Mouse (Mus musculus) heart, embryonic 15.5 days (tissue): ENCODE data around the gene Mrgprf. TPM values are rescaled to one million over a fixed set of nuclear protein-coding genes. Genes with fewer than 3 reads are reported as not detected.

Source experiments
- ATAC-seq: fragments of 200-750 bp; cut with Nextera tagmentation; replicated peaks from 2 replicates; pipeline ENCODE4 v1.8.0; 2017; ENCODE audit warnings: low read depth, moderate TSS enrichment; ENCODE audit not compliant: insufficient number of reproducible peaks, insufficient read depth, low FRiP score
- H3K27ac ChIP-seq: fragments of 300-500 bp; sonication (generic); 2 replicates; pipeline ENCODE4 v1.5.1; 2015; ENCODE audit warnings: mild to moderate bottlenecking, inconsistent platforms
- H3K27me3 ChIP-seq: fragments of 300-500 bp; sonication (generic); 2 replicates; pipeline ENCODE4 v1.6.1; 2015; ENCODE audit warnings: inconsistent platforms
- H3K36me3 ChIP-seq: fragments of 300-500 bp; sonication (generic); 2 replicates; pipeline ENCODE4 v1.6.1; 2015; ENCODE audit warnings: mild to moderate bottlenecking, inconsistent platforms
- H3K4me1 ChIP-seq: fragments of 300-500 bp; sonication (generic); replicated peaks from 2 replicates; pipeline ENCODE4 v1.6.1; 2015; ENCODE audit warnings: inconsistent platforms
- H3K4me2 ChIP-seq: fragments of 300-500 bp; sonication (generic); 2 replicates; pipeline ENCODE4 v1.6.1; 2015; ENCODE audit warnings: inconsistent platforms, mild to moderate bottlenecking, moderate library complexity
- H3K4me3 ChIP-seq: fragments of 300-500 bp; sonication (generic); 2 replicates; pipeline ENCODE4 v1.5.1; 2015; ENCODE audit warnings: mild to moderate bottlenecking, inconsistent platforms
- H3K9ac ChIP-seq: fragments of 300-500 bp; sonication (generic); 2 replicates; pipeline ENCODE4 v1.6.1; 2015; ENCODE audit warnings: mild to moderate bottlenecking, inconsistent platforms
- H3K9me3 ChIP-seq: fragments of 300-500 bp; sonication (generic); replicated peaks from 2 replicates; pipeline ENCODE4 v1.6.1; 2016; ENCODE audit warnings: inconsistent platforms
- WGBS: fragments of 180-500 bp; shearing (Covaris S2); methylation state at CpG from one replicate; pipeline ENCODE4 v1.1.7; 2015; ENCODE audit warnings: mixed read lengths; 5-methylcytosine and 5-hydroxymethylcytosine counted together
- polyA plus RNA-seq: library from polyadenylated mRNA; unstranded; fragments of >200 nt; fragmentation: Nextera tagmentation; extraction: Ambion mirVana; gene quantifications from 2 replicates; pipeline ENCODE4 v1.2.1, GENCODE M21; 2015

Gene Mrgprf
- polyA plus RNA-seq, 1 experiment from 2014 or later, result 1.4 TPM

- peaks cover 12% of the 10 kb centered on the region for H3K4me1 ChIP-seq
- no peak overlapping the region for H3K4me3 ChIP-seq
- H3K27me3 ChIP-seq, result peaks cover 6% of the 10 kb centered on the region; the same call in 1 of the 2 replicates
- H3K9ac ChIP-seq, result no peak overlapping the region
- no peak for ATAC-seq
- H3K9me3 ChIP-seq, result no peaks in the 10 kb centered on the region
- no peak overlapping the region for H3K27ac ChIP-seq
- no peak overlapping the region for H3K4me2 ChIP-seq
- WGBS, result 71% methylated on average over 6 of the region's 6 CpGs
- H3K36me3 ChIP-seq, result no peaks in the 10 kb centered on the region
These were observed 845 bp downstream of the Mrgprf start for GRCm38 (mm10) chr7:145301341-145302005.

- peak; percentile 87 for ATAC-seq
- WGBS, result 6% methylated on average over 20 of the region's 20 CpGs
- peak overlapping the region; percentile 22 for H3K4me3 ChIP-seq
- no peaks in the 10 kb centered on the region for H3K9me3 ChIP-seq
- peak overlapping the region; percentile 23; the same call in 1 of the 2 replicates for H3K27ac ChIP-seq
- peak overlapping the region; percentile 55 for H3K4me2 ChIP-seq
- peaks cover 12% of the 10 kb centered on the region for H3K4me1 ChIP-seq
- H3K36me3 ChIP-seq, result no peaks in the 10 kb centered on the region
- H3K9ac ChIP-seq, result no peak overlapping the region
- peaks cover 6% of the 10 kb centered on the region; the same call in 1 of the 2 replicates for H3K27me3 ChIP-seq
These were observed 2.1 kb downstream of the Mrgprf start for GRCm38 (mm10) chr7:145302488-145303285.

- H3K9ac ChIP-seq, result no peak overlapping the region
- ATAC-seq, result no peak
- H3K27me3 ChIP-seq, result peaks cover 6% of the 10 kb centered on the region; the same call in 1 of the 2 replicates
- no peaks in the 10 kb centered on the region for H3K9me3 ChIP-seq
- H3K4me1 ChIP-seq, result peaks cover 15% of the 10 kb centered on the region
- 75% methylated on average over 2 of the region's 2 CpGs for WGBS
- H3K4me2 ChIP-seq, result no peak overlapping the region
- no peak overlapping the region for H3K27ac ChIP-seq
- H3K4me3 ChIP-seq, result no peak overlapping the region
- no peaks in the 10 kb centered on the region for H3K36me3 ChIP-seq
These were observed 3.5 kb downstream of the Mrgprf start for GRCm38 (mm10) chr7:145304153-145304552.

- Histone ChIP-seq H3K27ac (no peak overlapping the region), H3K36me3 (no peaks in the 10 kb centered on the region), H3K9me3 (no peaks in the 10 kb centered on the region), H3K9ac (no peak overlapping the region), H3K4me1 (peaks cover 7% of the 10 kb centered on the region), H3K4me2 (no peak overlapping the region), H3K4me3 (no peak overlapping the region), H3K27me3 (no peaks in the 10 kb centered on the region)
- no peak for ATAC-seq
- 79% methylated on average over 10 of the region's 10 CpGs for WGBS
These were observed 7.0 kb downstream of the Mrgprf start for GRCm38 (mm10) chr7:145307636-145308035.

- H3K9me3 ChIP-seq, result no peaks in the 10 kb centered on the region
- WGBS, result 63% methylated on average over 30 of the region's 30 CpGs
- H3K4me1 ChIP-seq, result peaks cover 2% of the 10 kb centered on the region; the same call in 1 of the 2 replicates
- no peak for ATAC-seq
- H3K9ac ChIP-seq, result no peak overlapping the region
- H3K27me3 ChIP-seq, result no peaks in the 10 kb centered on the region
- no peak overlapping the region for H3K4me3 ChIP-seq
- no peaks in the 10 kb centered on the region for H3K36me3 ChIP-seq
- H3K27ac ChIP-seq, result no peak overlapping the region
- no peak overlapping the region for H3K4me2 ChIP-seq
These were observed 7.5 kb downstream of the Mrgprf start for GRCm38 (mm10) chr7:145308061-145308675.

GRCm38 (mm10) chr7:145308866-145309265 lies 8.2 kb downstream of the Mrgprf start:
- no peak overlapping the region for H3K27ac ChIP-seq
- H3K4me1 ChIP-seq, result peaks cover 2% of the 10 kb centered on the region; the same call in 1 of the 2 replicates
- no peak overlapping the region for H3K4me2 ChIP-seq
- no peak overlapping the region for H3K4me3 ChIP-seq
- H3K9me3 ChIP-seq, result no peaks in the 10 kb centered on the region
- H3K36me3 ChIP-seq, result no peaks in the 10 kb centered on the region
- no peak overlapping the region for H3K9ac ChIP-seq
- H3K27me3 ChIP-seq, result no peaks in the 10 kb centered on the region
- WGBS, result 51% methylated on average over 4 of the region's 4 CpGs
- ATAC-seq, result no peak

- H3K4me2 ChIP-seq, result no peak overlapping the region
- no peak for ATAC-seq
- H3K9me3 ChIP-seq, result no peaks in the 10 kb centered on the region
- H3K4me1 ChIP-seq, result peaks cover 2% of the 10 kb centered on the region; the same call in 1 of the 2 replicates
- no peaks in the 10 kb centered on the region for H3K36me3 ChIP-seq
- H3K27me3 ChIP-seq, result no peaks in the 10 kb centered on the region
- no peak overlapping the region for H3K4me3 ChIP-seq
- H3K9ac ChIP-seq, result no peak overlapping the region
- H3K27ac ChIP-seq, result no peak overlapping the region
- WGBS, result 83% methylated on average over 1 of the region's 1 CpGs
These were observed 9.2 kb downstream of the Mrgprf start for GRCm38 (mm10) chr7:145309877-145310276.

- 69% methylated on average over 5 of the region's 5 CpGs for WGBS
- Histone ChIP-seq H3K9me3 (no peaks in the 10 kb centered on the region), H3K36me3 (no peaks in the 10 kb centered on the region), H3K4me2 (no peak overlapping the region), H3K9ac (no peak overlapping the region), H3K27ac (no peak overlapping the region), H3K27me3 (no peaks in the 10 kb centered on the region), H3K4me3 (no peak overlapping the region), H3K4me1 (peaks cover 2% of the 10 kb centered on the region; the same call in 1 of the 2 replicates)
- ATAC-seq, result no peak
These were observed 9.9 kb downstream of the Mrgprf start for GRCm38 (mm10) chr7:145310526-145310925.

- WGBS, result 67% methylated on average over 3 of the region's 3 CpGs
- Histone ChIP-seq H3K9ac (no peak overlapping the region), H3K4me2 (no peak overlapping the region), H3K4me3 (no peak overlapping the region), H3K4me1 (peaks cover 2% of the 10 kb centered on the region; the same call in 1 of the 2 replicates), H3K27ac (no peak overlapping the region), H3K27me3 (no peaks in the 10 kb centered on the region), H3K36me3 (no peaks in the 10 kb centered on the region), H3K9me3 (no peaks in the 10 kb centered on the region)
- no peak for ATAC-seq
These were observed 11.5 kb downstream of the Mrgprf start for GRCm38 (mm10) chr7:145312137-145312536.

GRCm38 (mm10) chr7:145314785-145315411 lies 14.3 kb downstream of the Mrgprf start, which contains the start of gene Mrgprd:
TSS of gene Mrgprd (plus strand) at chr7:145314835.
- no peak within 1 kb of the TSS for H3K4me3 ChIP-seq
- no peak within 1 kb of the TSS for H3K4me2 ChIP-seq
- no peak for ATAC-seq
- 83% methylated on average over 6 of the region's 6 CpGs for WGBS
- no peaks in the 10 kb centered on the region for H3K9me3 ChIP-seq
- no peak within 1 kb of the TSS for H3K27ac ChIP-seq
- H3K36me3 ChIP-seq, result no peaks in the 10 kb centered on the region
- H3K9ac ChIP-seq, result no peak within 1 kb of the TSS
- H3K4me1 ChIP-seq, result no peaks in the 10 kb centered on the region
- H3K27me3 ChIP-seq, result no peaks in the 10 kb centered on the region

GRCm38 (mm10) chr7:145317522-145317921 lies 16.9 kb downstream of the Mrgprf start:
- no peak overlapping the region for H3K9ac ChIP-seq
- no peak overlapping the region for H3K27ac ChIP-seq
- WGBS, result 69% methylated on average over 4 of the region's 4 CpGs
- ATAC-seq, result no peak
- H3K4me3 ChIP-seq, result no peak overlapping the region
- H3K4me1 ChIP-seq, result no peaks in the 10 kb centered on the region
- no peak overlapping the region for H3K4me2 ChIP-seq
- no peaks in the 10 kb centered on the region for H3K9me3 ChIP-seq
- H3K27me3 ChIP-seq, result no peaks in the 10 kb centered on the region
- H3K36me3 ChIP-seq, result no peaks in the 10 kb centered on the region
